Mouse (Mus musculus) MEL-GATA-1-ER (cell line): ENCODE results near the gene Ccdc85b.

Source experiments
- DNase-seq: peaks from one replicate; pipeline ENCODE4 v3.0.0-alpha.2; 2012; ENCODE audit warnings: low read depth; ENCODE audit errors: extremely low read depth

Ccdc85b gene

DNA sequence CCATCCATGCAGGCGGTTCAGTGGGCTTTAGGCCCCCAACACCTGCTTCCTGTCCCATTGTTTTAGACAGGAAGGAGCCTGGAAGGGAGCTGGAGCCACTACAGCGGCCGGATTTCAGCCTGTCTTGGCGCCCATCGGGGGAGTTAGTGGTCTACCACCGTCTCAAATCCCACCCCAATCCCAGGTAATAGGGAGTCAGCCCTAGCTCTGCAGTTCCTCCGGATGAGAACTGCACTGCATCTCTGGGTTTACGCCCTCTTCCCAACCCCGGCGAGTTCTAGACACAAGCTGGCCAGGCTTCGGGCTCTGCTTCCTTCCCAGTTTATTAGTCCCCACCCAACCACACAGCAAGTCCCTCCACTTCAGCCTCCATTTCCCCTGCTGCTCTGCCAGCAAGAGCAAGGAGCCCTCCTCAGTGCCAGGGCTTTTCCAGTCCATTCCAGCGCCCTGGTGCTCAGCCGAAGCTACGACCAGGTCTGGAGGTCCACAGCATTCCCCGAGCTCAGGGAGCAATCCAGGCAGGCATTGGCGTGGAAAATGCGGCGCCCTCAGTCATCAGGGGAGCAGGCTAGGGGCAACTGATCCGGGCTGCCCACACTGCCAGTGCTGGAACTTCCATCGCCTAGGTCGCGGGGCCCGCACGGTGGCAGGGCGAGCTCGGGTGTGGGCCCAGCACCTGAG lies 1.3 kb downstream of the Ccdc85b start:
- no peak for DNase-seq

DNA sequence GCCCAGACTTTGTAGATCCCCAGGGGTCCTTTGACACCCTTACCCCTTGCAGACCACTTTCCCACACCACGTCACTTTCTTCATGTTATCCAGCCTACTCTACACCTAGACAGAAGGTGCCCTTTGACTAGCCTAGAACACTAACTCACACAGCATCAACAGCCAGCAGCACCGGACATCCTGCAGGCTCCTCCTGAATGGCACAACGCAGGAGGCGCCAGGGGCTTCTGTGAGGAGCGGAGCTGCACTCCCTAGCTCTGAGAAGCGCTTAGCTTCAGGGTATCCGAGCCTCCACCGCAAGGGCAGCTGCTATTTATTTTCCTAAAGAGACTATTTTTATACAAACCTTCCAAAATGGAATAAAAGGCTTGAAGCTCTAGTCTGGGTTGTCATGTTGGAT lies 2.1 kb downstream of the Ccdc85b start:
- no peak for DNase-seq

DNA sequence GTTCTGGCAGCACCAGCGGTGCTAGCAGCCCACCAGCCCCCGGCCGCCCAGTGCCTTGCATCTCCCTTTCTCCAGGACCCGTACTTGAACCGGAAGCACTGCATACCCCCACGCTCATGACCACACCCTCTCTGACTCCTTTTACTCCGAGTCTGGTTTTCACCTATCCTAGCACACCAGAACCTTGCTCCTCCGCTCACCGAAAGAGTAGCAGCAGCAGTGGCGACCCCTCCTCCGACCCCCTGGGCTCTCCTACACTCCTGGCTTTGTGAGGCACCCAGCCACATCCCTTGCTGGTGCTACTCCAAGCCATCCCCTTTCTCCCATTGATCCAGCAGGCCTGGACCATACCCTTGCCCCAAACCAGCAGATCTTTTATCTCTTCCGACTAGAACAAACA lies 2.7 kb downstream of the Ccdc85b start:
- DNase-seq: no peak

DNA sequence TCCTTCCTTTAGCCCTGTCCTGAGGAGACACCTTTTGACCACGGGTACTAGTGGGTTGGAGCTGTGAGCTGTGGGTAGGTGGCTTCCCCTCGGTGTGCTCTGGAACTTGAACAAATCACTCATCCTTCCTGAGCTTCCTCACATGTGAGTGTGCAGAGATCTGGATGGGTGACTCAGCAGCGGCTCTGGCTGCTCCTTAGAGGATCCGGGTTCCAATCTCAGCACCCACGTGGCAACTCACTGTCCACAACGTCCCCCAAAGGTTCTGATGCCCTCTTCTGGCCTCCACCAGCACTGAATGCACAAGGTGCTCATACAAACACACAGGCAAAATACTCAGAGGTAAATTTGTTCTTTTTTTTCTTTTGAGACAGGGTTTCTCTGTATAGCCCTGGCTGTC lies 5.9 kb downstream of the Ccdc85b start:
- no peak for DNase-seq

DNA sequence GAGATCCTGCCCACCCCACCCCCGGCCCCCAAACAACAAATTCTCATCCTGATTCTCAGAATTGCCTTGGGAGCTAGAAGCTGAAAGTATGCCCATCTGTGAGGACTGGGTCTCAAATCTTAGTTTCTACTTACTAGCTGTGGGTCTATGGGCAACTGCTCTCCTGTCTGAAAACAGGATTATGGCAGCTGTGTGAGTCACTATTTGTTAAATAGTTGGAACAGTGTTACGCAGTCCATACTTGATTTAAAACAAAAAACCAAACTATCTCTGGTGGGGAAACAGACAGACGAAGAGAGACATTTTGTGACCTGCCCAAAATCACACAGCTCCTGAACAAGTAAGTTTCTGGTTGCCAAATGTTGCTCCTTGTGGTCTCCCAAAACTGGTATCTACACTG lies 8.0 kb downstream of the Ccdc85b start:
- no peak for DNase-seq

DNA sequence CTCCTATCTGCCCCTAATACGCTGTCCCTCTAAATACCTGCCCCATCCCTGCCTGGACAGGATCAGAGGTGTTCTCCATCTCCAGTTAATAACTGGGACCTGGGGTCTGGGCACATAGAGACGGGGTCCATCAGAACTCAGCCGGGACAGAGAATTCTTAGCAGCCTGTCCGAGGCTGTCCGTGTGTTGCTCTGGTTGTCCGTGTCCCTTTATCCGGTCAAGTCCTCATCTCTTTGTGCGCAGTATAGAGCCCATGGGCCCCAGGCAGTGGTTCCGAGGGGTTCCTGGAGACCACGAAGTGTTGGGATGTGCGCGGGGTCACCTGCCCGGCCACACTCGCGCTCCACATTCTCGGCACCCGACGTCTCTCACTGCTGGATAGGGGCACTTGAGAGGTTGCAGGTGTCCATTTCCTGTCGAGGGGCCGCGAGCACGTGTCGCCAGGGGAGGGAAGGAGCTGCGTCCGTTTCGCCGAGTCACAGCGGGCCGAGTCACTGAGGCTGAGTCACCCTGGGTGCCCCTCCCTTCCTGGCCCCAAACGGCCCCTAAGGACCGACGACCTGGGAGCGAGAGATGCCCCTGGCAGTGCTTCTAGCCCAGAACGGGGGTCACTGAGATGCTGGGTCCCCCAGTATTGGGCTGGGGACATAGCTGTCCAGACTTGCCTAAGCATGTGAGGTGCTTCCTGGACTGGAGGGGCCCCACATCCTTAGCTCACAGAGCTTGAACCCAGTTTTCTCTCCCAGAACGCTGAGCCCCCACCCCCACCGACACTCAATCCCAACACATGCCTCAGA lies 9.1 kb downstream of the Ccdc85b start:
- DNase-seq: no peak

DNA sequence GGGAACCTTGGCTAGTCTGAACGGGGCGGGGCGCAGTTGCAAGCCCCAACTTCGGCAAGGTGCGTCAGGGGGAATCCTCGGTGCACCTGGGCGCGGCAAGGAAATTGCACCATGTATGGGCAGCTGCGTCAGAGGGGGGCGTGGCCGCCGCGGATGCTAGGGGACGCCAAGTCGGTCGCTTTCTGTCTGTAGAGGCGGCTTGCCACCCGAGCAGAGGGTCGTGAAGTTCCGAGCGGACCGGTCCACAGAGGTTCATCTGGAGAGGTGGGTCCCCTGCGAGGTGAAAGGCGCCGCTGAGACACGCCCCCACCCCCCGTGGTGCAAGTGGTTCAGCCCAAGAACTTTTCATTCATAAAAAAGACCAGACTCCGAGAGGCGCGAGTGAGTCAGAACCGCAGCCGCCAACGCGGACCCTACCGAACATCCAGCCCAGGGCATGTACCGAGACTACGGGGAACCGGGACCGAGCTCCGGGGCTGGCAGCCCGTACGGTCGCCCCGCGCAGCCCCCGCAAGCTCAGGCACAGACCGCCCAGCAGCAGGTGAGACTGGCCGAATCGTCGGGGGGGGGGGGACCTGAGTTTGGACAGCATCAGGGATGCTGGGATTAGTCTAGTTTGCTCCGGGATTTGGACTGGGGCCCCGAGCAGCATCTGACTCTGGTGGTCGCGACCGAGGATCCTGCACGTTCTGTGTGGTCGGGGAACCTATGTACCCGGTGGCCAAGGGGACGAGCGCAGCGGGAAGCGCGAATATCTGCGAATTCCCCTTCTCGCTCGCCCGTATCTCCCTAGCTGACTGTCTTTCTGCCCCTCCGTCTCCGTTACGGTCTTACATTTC lies 10.0 kb downstream of the Ccdc85b start, which contains the start of gene Fosl1:
Gene Fosl1 (plus strand): TSS at position 33 of the 839 bp plus-strand sequence.
- DNase-seq: no peak

DNA sequence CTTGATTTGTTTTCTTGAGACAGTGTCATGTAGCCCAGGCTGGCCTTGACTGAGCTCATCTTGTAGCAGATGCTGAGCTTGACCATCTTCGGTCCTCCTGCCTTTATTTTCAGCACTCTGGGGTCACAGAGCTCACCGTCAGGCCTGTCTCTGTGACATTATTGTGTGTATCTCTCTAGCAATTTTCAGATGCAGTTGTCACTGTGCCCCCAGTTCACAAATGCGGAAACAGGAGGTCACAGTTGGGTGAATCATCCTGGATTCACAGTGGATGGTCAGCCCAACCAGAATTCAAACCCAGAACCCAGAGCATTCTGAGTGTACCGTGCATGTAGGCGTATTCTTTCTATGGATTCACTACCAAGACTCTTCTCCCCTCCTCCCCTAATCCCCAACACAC lies 11.9 kb downstream of the Ccdc85b start:
- DNase-seq: no peak

DNA sequence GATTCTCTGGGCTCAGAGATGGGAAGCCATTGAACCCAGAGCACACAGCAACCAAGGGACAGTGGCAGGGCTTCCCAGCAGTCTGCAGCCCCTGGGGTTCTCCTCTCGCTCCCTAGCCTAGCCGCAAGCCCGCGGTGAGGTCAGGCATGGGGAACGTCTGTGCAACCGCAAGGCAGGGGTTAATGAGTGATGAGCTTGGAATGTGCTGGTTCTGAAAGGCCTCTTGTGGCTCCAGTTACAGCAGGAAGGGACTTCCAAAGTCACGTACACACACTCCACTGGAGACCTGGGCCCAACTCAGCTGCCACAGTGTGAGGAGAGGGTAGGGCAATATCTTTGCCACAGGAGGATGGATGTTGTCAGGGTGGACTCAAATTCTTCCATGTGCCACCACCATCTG lies 12.7 kb downstream of the Ccdc85b start:
- DNase-seq: no peak

DNA sequence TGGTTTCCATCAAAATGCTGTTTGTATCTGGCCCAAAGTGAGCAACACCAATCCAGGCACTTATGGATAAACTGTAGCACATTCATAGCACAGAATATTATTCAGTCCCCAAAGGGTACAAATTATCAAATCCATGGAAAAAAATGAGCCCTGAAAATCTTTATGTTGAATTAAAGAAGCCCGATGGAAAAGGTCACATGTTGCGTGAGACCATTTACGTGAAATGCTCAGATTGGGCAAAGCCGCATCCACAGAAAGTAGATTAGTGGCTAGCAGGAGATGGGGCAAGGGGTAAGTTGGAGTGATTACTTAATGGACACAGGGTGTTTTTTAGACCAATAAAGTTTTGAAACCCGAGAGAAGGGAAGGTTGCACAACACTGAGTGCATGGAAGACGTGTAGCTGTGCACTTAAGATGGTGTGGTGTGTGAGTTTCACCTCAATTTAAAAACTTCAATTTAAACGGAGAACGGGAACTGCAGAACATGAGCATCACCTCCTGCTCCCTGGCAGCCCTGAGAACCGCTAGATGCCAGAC lies 13.3 kb downstream of the Ccdc85b start:
- no peak for DNase-seq

DNA sequence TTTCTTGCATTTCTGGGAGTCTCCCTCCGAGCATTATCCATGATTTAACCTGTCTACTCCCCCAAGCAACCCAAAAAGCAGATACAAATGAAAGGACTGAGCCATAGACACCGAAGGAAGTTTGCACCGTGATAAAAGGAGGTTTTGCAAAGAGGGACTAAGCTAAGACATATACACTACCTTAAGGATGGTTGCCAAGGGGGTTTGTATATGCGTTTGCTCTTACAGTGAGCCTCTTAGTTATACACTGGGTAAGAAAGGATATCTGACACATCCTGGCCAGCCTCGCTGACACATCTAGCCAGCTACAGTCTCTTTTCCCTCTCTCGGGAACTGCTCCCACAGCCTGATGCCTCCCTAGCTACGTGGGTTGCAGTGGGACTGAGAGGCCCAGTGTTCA lies 23.7 kb downstream of the Ccdc85b start:
- DNase-seq: no peak

DNA sequence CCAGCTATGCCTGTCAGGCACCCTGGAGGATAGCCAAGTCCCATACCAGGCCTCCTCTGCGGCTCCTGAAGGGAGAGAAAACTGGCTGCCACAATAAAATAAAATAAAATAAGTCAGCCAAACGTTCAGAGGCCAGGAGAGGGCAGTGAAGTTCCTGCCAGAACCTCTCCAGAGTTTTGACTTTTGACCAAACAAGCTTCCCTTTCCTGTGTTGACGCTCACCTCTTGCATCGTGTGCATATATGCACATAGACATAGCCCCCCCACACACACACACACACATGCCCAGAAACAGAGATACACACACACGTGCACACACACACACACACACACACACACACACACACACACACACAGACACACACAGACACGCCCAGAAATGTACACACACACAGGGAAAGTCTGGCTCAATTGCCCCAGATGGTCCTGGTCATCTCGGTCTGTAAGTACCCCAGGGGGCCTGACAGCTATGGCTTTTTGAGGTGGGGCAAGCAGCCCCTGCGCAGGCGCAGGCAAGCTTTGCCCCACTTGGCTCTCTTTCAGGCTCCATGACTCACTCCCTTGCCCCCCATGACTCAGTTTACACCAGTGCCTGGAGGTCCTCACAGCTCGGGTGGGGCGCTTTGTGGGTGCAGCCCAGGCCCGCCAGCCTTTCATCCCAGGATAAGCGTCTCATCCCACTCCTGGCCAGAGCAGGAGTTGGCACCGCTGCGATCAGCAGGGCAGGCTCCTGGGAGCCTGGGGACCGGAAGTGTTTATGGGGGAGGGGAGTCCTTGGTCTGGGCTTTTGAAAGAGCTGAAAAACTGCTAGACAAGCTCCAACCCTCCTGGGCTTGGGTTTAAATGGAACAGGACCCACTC lies 24.5 kb downstream of the Ccdc85b start:
- DNase-seq: no peak

DNA sequence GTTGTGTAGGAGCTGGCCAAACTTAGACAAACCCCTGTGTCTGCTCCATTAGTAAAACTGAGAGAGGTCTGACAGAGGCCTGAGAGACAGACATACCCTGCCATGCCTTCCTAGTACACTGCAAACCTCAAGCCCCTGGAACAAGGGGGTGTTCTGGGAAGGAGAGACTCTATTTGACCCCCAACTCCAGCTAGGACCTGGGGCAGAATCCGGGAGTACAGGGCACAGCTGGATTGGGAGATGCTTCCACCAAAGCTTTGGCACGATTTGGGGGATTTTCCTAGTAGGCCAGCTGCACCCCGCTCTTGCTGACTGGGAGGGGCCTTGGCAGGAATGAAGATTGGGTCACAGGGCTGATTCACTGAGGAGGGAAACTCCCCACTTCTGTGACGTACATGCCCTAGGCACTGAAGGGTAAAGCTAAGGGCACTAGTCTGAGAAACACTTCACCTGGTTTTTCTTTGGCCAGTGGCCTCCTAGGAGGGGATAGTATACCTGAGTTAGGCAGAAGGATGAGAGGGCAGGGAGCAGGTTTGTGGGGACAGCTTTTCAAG lies 25.7 kb downstream of the Ccdc85b start:
- DNase-seq: no peak

DNA sequence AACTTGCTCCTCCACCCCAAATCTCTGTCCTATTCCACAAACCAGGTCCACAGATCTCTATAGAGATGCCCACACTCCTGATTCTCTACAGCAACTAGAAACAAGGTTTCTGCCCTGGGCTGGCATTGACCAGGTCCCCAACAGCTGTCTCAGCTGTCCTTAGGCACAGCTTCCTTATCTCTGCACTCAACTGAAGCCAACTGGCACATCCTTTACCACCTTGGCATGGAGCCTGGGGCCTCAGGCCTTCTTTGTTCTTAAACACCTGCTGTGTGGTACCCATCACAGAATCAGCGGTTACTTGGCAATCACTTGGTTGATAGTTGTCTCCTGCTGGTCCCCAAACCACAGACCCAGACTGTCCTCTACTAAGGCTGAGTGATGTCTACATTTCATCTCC lies 27.3 kb downstream of the Ccdc85b start:
- DNase-seq: no peak

DNA sequence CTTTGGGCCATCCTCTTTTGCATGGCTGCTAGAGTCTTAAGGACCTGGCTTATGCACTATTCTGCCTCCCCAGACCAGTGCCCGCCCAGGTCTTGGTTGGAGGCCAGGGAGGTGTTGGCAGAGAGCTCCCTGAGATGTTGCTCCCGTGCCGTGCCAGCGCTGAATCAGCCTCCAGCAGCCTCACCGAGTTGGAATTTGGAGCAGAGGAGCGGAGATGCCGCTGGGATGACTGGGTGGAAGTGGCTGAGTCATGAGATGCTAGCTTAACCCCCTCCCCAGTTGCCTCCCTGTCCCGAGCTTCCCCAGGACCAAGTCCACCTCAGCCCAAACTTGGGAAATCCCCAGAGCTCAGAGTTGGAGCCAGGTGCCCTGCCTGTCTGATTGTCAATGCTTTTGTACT lies 27.9 kb downstream of the Ccdc85b start:
- DNase-seq: no peak

DNA sequence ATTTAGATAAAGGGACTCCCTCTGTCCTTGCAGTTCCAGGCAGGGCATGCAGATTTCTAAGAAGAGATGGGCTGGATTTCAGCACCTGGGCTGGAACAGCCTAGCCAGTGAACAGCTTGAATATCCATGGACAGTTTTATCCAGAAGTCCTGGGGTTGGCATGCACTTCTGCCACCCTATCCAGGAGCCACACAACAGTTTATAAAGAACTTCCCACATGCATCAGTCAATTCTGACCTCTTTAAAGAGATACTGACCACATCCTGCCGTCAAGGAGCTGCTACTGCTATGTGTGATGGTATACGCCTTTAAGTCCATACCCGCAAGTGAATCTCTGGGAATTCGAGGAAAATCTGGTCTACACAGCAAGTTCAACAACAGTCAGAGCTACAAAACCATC lies 28.5 kb downstream of the Ccdc85b start:
- DNase-seq: no peak

DNA sequence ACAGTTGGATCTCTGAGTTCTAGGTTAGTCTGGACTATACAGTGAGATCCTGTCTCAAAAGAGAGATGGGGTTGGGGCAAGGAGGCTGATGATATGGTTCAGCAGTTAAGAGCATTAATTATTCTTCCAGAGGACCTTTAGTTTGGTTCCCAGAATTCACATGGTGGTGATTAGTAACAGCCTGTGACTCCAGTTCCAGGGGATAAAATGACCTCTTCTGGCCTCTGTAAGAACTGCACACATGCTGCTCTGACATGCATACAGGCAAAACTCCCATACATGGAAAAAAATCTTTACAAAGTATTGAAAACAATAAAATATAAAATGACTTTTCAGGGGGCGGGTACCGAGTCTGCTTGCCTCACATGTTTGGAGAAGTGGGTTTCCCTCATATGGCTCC lies 29.6 kb downstream of the Ccdc85b start:
- no peak for DNase-seq

DNA sequence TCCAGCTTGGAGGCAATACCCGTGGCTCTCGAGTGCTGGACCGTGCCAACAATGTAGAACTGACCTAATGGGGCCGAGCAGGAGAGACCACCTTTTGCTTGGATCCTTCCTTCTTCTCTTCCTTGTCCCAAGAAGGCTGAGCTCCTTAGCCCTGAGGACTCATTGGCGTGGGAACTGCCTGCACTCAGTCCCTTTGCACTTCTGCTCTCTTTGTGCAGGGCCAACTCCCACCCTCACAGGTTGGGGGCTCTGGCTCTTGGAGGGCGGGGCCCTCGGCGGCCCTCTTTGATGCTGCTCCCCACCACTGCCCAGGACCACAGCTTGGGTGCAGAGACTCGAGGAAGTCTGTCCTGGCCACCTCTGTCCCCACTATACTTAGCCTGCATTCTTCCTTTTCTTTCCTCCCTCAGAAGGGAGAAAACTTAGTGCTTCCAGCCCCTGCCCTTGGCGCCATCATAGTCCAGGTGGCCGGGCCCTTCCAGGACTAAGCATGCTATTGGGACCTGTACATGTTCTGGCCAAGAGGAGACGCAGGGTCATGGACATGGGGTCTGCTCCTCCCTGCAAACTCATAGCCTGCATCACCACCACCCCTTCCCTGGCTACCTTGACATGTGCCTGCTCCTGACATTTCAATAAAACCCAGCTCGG lies 30.9 kb downstream of the Ccdc85b start:
- DNase-seq: no peak

DNA sequence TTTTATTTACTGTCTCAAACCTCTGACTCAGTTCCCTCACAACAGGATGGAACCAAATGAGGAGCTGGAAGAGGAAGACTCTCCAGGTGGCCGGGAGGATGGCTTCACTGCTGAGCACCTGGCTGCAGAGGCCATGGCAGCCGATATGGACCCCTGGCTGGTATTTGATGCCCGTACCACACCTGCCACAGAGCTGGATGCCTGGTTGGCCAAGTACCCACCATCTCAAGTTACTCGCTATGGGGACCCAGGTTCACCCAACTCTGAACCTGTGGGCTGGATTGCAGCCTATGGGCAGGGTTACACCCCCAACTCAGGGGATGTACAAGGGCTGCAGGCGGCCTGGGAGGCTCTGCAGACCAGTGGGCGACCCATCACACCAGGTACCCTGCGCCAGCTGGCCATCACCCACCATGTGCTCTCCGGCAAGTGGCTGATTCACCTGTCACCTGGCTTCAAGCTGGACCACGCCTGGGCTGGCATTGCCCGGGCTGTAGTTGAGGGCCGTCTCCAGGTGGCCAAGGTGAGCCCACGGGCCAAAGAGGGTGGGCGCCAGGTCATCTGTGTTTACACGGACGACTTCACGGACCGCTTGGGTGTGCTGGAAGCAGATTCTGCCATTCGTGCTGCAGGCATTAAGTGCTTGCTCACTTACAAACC lies 31.7 kb downstream of the Ccdc85b start:
- no peak for DNase-seq
